Mouse (Mus musculus) bone marrow, adult 2 months (tissue): Measurements from ENCODE around the gene Dcaf11.

Source experiments
- CTCF ChIP-seq: fragments of 200-500 bp; IDR thresholded peaks from 2 replicates; pipeline ENCODE4 v1.5.1; 2011; ENCODE audit warnings: low read length, control low read depth; ENCODE audit not compliant: control insufficient read depth, insufficient read depth
- POLR2A ChIP-seq: fragments of 200-500 bp; IDR thresholded peaks from 2 replicates; pipeline ENCODE4 v1.6.1; 2011; ENCODE audit warnings: low read depth, mild to moderate bottlenecking, control low read depth, low read length, borderline replicate concordance; ENCODE audit not compliant: control insufficient read depth

- TF ChIP-seq CTCF (no peak), POLR2A (no peak)
Measured at GRCm38 (mm10) chr14:55570588-55570987, 10.8 kb downstream of the Dcaf11 start.
